Mouse (Mus musculus) testis, postnatal 10 days (tissue): ENCODE data around the gene Stard8.
"Not testable (repeated sequence)": the region's sequence is repeated elsewhere in the genome, so short reads cannot be mapped to it uniquely, and the experiment has no call there.

Source experiments
- DNase-seq: peaks from one replicate; pipeline ENCODE4 v3.0.0; 2021; ENCODE audit warnings: low spot score

Gene Stard8

DNA sequence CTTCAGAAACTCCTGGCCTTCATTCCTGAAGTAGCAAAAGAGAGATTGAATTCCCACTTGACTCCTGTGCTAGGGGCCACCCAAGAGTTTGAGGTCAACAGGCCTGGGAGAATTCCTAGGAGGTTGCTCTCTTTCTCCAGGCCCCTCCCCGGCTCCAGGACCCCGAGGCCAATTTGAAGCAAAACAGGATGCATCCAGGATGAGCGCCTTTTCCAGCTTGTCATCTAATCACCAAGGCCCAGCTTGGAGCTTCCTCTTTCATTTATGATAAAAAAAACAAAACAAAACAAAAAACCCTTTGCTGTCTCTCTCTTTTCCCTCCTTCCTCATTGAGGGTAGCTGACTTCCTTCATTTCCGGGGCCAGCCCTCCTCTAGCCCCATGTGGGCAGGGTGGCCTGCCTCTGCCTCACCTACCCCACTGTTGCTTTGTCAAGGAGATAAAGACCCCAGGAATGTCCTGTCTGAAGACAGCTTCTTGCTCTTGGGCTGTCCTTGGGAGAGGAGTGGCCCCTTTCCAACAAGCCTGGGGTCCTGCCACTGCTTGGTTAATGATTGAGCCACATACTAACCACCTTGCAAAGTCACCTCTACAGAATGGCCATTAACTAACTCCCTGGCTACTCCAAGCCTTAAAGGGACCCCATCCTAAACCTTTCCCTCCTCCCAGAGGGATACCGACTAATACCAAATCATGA lies 43.5 kb downstream of the Stard8 start:
- no peak for DNase-seq

DNA sequence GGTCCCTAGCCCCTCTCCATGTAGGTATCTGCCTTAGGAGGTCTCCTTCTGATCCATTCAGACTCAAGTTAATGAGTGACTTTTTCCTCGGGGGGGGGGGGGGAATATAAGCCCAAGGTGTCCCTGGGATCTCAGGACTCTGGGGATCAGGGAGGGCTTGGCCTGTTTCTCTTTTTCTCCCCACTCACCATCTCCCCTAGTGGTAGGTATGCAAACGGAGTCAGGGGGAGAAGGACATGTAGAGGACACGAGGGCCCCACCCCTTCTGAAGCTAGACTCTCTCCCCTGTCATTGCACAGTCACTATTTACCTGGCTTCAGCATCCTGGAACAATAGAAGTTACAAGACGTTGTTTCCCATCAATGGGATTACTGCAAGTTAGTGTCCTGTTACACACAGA lies 45.1 kb downstream of the Stard8 start:
- DNase-seq, result no peak

DNA sequence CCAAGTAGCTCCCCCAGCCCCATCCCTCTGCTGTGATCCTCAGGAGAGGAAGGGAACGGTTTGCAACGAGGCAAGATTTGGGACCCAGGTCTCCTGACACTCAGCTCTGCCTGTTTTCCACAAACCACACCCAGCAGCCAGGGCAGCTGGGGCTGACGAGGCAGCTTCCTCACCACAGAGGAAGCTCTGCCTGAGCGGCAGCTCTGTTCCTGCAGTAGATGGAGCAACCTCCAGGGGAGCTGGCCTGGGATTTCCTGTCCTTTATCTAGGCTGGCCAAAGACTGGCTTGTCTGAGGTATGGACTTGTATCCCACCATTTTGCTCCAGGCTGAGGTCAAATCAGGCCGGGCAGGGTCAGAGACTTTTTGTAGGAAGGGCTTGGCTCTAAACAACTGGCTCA lies 46.2 kb downstream of the Stard8 start:
- DNase-seq, result no peak

DNA sequence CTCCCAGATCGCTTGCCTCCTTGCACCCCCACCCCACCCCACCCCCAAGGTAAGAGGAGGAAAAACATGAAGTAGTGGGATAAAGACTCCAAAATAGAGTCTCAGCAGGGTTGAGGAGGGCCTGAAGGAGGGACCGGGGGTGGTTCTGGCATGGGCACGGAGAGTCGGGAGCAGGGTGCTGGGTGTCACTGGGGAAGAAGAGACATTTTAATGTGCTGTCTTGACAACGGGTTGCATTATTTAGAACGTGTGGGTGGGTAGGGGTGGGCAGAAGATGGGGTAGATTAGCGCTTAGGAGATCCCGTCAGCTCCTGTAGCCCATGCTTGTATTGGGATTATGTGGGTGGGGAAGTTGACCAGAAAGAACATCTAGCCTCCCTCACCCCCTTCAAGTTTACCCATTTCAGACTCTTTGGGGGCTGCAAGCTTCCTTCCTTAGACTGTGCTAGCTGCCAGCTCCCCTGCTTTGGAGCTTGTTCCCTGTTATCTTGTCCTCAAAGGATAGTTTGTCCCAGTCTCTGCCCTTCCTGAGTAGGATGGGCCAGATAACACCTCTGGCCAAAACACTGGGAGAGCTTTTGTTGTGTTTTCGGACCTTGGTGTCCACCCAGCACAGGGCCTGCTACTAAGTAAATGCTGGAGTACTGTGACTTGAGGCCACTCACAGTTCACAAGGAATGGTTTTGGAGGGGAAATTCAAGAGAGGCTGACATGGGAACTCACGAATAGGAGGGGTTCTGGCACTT lies 47.9 kb downstream of the Stard8 start:
- DNase-seq, result no peak

DNA sequence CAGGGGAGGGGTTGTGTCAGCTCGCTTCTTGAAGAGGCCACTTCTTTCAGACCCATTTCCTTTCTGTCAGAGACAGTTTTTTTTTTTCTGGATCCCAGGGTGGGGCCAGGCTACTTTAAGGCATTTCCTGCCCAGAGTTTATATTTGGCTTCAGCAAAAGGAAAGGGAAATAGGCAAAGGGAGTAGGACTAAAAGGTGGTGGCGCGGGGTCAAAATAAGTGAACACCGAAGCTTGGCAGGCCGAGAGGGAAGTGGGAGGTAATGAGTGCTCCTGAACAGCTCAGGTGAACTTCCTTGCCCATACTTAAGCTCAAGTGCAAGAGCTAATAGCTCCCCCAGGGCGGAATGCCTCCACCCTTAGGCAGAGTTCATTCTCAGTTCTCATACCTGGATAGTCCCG lies 49.2 kb downstream of the Stard8 start:
- DNase-seq, result no peak

DNA sequence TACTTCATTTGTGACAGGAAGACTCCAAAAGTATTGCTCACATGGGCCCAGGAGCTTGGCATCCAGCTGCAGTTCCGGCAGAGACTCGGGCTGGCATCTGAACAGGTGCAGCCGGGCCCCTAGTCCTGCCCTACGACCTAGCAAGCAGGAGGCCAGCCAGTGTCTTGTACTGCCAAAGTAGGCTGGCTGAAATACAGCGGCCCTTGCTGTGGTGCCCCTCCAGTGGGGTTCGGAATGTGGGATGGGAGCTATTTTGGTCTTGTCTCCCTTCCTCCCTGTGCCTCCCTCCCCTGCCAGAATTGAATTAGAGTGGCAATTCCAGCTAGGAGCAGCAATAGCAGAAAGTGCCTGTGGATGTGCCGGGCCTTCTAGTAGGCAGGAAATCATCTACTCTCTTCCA lies 51.5 kb downstream of the Stard8 start:
- no peak for DNase-seq

DNA sequence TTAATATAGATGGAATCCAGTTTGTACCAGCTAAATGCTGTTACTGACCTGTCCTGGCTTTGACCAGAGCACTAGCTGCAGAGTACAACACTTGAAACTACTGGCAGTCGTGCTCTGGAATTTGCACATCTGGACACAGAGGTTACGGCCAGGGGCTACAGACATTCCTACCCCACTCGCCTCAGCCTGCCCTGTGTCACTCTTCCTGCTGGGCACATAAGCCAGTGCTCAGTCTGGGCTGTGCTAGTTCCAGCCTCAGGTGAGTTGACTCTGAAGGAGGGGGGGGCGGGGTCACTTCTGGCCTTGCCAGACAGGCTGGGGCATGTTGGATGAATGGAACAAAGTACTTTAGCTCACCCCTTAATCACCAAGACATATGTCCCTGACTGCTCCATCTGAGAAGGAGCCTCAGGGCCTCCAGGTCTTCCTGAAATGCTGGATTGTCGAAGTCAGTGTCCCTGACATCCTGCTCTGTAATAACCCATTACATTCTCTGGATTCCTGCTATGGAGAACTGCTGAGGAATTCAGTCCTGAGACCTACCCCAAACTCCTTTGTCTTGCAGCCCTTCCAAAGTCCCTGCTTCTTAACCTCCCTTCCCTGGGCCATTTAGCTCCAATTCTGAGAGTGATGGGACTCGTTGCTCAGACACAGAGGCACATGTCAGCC lies 54.9 kb downstream of the Stard8 start:
- no peak for DNase-seq

DNA sequence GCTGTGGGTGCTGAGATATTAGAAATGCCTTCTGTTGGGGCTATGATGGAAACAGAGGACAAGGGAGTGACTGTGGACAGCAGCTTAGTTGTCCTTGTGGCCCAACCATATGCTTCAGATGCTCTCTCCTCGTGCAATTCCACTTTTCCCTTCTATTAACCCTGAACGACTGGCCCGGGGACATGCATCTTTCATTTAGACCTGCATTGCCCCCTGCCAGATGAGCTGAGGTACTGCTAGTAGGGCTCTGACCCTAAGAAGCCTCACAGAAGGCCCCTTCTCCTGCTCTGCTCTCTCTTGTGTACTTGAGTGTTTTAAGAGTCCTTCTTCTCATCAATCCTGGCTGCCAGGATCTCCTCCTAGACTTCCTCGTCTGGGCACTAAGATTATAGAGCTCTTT lies 56.1 kb downstream of the Stard8 start:
- DNase-seq, result no peak

DNA sequence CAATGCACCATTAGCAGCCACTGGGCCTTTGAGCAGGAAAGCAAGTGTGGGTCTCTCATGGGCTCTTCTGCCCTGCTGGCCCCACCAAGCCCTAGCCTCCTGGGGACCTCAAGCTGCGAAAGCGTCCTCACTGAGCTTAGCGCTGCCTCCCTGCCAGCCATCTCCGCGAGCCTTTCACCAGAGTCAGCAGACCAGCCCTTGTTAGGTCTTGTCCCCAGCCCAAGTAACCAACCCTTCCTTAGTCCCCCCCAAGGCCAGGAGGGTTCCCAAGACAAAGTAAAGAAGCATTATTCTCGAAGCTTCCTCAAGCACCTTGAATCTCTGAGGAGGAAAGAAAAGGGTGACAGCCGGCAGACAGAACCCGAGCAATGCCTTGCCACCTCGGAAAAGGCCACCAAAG lies 62.5 kb downstream of the Stard8 start:
- no peak for DNase-seq

DNA sequence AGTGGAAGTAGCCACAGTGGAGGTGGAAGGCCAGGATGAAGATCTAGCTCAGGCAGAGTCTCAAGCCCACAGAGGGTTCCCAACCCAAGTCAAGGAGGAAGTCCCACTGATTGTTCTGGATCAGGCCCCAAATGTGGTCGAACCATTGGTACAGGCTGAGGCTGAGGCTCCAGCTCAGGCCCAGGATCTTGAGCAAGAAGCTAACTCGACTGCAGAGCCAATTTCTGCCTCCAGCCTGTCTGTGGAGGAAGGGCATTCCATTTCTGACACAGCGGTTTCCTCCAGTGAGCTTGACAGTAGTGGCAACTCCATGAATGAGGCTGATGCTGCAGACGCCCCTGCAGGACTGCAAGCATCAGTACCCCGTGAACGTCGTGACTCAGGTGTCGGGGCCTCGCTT lies 63.5 kb downstream of the Stard8 start:
- no peak for DNase-seq

DNA sequence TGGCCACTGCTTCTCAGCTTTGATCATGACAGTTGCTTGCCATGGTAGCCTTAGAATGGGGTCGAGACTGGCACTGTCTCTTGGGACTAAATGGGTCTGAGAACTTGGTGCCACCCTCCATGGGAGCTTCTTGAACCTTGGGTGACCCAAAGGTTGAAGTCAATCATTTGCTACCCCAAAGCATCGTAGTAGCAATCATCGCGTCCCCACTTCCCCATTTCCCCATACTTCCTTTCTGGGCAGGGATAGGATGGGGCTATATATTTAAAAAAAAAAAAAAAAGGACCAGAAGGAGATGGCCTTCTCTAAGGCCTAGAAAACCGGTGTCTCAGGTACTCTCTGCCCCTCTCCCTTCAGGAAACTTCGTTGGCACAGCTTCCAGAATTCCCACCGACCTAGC lies 64.2 kb downstream of the Stard8 start:
- DNase-seq, result no peak

DNA sequence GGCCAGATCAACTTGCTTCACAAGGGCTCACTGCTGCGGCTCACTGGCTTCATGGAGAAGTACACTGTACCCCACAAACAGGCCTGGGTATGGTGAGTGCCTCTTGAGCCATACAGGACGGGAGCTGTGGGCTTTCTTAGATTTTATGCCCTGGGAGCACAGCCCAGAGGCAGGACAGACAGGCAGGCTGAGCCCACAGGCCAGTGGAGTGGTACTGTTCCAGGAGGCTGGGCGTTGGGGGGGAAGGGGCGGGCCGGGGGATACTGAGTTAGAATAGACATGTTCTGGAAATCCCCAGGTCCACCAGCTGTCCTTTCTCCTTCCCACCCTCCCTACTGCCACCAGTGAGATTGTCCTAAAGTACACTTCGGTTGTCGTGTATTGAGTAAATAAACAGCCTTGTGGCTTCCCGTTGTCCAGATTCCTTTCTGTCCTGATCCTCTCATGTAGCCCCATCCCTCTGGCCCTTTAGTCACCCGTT lies 64.7 kb downstream of the Stard8 start:
- no peak for DNase-seq

DNA sequence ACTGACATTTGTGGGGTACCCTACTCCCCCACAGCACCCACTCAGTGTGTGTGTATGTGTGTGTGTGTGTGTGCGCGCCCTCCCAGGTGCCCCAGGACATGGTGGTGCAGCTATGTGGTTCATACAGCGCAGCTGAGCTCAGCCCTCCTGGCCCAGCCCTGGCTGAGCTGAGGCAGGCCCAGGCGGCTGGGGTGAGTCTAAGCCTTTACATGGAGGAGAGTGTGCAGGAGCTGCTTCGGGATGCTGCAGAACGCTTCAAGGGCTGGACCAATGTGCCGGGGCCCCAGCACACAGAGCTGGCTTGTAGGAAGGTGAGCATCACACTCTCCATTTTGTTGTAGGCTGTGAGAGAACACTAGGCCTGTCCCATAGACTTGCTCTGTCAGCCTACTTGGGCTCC lies 68.1 kb downstream of the Stard8 start:
- no peak for DNase-seq

DNA sequence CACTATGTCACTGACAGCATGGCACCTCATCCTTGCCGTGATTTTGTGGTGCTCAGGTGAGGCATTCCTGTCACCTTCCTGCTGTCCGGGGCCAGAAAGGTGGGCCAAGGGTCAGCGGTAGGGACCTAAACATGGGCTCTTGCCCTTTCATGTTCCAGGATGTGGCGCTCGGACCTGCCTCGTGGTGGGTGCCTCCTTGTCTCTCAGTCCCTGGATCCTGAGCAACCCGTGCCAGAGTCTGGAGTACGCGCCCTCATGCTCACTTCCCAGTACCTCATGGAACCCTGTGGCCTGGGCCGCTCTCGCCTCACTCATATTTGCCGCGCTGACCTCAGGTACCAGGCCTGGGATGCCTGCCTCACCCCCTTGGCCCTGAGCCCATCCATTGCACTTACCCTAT lies 69.5 kb downstream of the Stard8 start:
- no peak for DNase-seq

DNA sequence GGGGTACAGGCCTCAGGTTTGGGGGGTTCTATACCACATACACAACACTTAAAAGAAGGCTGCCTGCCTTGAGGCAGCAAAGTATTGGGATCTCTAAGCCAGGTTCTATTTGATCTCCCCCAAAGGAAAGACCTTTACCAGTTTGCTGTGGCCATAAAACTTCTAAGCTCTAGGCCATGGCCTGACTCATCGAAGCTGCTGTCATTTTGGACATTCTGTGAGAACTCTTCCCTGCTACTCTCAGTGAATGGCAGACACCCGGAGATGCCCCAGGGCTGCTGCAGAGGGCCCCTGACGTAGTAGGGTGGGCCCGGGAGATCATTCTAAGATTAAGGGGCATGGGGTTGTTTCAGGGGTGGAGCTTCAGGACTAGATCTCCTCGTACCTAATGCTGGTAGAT lies 72.1 kb downstream of the Stard8 start:
- no peak for DNase-seq

DNA sequence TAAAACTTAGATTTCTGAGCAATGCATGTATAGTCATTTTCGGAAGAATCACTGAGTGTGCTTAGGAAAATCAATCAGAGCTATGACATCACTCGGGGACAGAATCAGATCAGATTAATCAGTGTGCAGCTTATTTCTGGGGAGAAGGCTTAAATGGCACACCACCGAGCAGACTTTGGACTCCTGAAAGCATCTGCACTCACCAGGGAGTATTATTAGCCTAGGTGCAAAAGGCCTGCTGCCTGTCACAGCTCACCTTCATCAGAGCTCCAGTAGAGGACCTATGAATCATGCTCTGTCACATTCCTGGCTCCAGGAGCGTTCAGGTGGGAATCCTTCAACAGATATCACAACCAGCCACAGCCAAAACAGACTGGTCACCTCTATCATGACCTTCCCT lies 73.4 kb downstream of the Stard8 start:
- DNase-seq, result no peak

DNA sequence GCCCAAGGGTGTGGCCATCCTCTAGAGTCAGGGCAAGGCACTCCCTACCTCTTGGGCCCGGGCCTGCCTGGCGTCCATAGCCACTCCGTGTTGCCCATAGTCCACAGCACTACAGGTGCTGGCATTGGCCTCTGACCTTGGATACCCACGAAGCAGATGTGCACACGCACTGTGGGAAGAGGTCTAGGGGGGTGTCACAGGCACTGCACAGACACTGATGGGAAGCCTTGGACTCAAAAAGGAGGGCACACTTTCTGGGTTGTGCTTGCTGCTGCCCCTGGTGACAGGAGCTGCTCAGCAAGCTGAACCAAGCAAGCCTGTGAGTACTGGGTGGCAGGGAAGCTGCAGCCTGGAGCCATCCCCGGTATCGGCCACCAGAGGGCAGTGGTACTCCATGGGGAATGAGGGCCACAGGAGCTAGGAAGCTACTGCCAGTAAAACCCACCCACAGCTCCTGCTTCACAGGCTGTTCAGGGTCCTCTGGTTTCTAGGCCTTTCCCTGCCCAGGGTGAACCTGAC lies 75.4 kb downstream of the Stard8 start:
- not testable (repeated sequence) for DNase-seq

DNA sequence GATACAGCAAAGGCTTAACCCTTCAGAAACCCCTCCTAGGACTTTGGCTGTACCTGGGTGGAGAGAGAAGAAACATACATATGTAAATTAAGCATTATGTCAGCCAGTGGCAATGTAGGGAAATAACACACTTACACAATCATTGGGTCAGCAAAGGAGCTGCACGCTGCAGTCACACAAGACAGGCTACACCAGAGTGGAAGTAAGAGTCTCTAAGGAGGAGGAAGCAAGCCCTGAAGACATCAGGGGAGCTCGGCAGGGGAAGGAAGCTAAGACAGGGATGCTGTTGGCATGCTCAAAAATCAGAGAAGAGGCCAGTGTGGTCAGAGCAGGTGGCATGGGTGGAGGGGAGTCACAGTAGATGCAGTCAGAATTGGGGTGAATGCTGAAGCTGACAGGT lies 89.7 kb downstream of the Stard8 start:
- no peak for DNase-seq

DNA sequence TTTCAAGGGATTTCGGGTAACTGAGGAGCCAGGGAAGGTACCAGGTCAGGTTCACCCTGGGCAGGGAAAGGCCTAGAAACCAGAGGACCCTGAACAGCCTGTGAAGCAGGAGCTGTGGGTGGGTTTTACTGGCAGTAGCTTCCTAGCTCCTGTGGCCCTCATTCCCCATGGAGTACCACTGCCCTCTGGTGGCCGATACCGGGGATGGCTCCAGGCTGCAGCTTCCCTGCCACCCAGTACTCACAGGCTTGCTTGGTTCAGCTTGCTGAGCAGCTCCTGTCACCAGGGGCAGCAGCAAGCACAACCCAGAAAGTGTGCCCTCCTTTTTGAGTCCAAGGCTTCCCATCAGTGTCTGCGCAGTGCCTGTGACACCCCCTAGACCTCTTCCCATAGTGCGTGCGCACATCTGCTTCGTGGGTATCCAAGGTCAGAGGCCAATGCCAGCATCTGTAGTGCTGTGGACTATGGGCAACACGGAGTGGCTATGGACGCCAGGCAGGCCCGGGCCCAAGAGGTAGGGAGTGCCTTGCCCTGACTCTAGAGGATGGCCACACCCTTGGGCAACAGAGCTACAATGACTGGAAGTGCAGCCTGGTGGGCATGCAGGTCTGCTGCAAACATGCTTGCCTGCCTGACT lies 108.2 kb downstream of the Stard8 start:
- DNase-seq, result not testable (repeated sequence)

DNA sequence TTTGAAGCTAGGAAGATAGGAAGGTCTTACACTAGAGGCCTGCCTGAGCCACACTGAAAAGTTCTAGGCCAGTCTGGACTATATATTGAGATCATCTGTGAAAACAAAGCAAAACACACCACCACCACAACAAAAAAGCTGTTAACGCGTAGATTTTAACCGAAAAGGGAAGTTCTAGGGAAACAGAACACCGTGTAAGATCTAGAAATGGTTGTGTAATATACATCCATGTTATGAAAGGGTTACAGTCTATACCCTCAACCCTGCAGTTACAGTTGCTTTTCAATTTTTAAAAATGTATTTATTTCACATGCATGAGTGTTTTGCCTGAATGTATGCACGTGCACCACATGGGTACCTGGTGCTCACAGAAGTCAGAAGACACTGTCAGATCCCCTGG lies 116.5 kb downstream of the Stard8 start:
- DNase-seq, result no peak
